Mouse (Mus musculus) cerebellum, postnatal 4 days (tissue): ENCODE measurements around the gene Uqcr11.

ENCODE experiments used
- DNase-seq, 2 experiments: peaks; one replicate each; pipeline ENCODE4 v3.0.0; 2022; ENCODE audit warnings: low spot score in 2 of 2, mixed read lengths in 1 of 2

Uqcr11 gene

DNA sequence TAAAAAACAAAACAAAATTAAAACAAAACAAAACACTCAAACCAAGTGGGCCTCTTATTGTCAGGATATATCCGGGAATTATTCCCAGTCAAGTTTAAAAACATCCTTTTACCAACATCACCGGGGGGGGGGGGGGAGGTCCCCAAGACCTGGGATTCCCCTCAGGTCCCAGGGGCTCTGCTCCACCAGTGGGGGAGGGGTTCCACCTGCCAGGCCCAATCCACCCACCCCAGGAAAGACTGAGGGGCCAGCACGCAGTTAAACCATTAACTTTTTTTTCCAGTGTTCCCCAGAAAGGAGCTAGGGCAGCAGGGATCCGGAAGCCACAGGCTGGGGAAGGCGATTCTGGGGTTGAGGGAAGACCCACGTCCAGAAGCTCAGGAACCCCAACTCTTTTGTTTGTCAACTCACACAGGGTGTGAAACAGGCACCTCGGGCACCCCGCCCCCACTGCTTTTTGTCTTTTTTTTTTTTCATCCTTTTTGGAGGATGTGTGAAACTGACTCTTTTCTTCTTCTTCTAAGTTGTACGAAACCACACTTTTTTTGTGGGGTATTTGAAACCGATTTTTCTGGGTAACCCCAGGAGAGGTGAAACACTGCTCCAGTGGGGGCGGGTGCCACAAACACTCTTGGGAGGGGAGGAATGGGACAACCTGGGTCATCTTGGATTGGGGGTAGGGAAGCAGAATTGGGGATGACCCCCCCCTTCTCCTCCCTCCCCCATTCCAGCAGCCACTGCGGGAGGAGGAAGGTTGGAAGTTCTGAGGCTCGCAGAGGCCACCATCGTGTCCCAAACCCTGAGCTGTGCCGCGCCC lies 25.1 kb upstream of the Uqcr11 start:
- DNase-seq = no peak

DNA sequence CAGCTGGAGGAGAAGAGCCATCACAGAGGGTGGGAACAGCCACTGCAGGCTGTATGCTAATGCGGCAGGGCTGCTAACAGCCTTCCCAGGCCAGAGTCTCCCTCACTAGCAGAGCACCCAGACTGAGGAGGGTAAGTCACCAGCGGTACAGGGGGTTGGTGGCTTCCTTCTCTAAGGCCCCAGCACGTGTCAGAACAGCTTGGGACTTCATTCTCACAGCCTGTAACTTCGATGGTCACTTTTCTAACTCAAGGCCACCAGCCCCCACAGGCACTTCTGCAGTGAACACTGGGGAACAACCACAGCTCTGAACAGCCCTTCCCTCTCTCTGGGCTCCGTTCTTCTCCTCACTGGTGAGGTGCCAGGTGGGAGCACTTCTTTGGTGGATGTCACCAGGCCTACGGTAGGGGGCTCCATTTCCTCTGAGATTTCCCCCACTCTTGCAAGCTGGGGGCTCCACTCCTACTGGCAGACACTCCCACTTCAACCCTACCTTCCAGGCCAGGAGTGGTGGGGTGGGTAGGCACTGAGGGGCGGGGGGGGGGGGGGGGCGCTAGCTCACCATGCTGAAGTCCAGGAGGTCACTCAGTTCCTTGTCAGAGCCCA lies 23.8 kb upstream of the Uqcr11 start:
- DNase-seq = no peak

DNA sequence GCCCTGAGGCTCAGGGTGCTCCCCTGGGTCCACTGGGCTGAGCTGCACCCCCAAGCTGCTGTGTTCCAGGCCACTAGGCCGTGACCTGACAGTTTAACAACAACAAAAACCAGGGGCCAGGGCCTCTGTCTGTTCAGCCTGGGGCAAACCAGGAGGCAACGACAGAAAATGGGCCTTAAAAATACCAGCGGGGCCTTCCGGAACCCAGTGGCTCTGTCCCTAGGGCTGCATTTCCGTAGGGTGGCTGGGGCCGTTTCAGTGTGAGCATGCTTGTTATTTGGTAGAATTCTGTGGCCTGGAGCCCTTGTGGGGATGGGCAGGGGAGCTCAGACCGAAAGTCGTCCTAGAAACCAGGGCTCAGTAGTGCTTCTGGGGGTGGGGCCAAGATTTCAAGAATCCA lies 23.2 kb upstream of the Uqcr11 start:
- no peak for DNase-seq

DNA sequence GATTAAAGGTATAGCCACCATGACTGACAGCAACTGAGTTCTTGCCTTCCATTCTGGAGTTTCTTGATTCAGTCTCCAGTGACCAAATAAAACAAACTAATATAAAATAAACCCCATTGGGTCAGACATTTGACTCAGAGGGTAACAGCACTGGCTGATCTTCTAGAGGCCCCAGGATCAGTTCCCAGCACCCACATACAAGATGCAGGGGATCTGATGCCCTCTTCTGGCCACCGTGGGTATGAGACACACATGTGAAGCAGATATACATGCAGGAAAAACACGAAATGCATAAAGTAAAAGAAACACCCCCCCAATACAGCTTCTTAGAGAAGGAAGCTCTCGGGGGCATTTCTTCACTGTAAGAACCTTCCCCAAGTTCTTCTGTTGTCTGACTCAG lies 18.4 kb upstream of the Uqcr11 start:
- DNase-seq = no peak

DNA sequence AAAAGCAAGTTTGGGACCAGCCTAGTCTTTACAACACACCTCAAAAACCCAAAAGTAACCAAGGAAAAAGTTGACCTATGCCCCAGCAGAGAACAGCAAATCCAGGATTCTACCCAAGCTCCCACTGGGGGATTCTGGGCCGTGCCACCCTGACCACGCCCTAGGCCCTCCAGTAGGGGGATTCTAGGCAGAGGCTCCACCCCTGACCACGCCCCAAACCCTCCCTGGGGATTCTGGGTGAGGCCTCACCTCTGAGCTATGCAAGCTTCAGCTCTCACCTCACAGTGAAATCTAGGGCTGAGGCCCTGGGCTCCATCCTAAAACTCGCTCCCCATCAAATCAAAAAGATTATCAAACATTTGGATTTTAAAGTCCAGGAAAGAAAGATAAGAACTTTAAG lies 16.9 kb upstream of the Uqcr11 start:
- DNase-seq = no peak

DNA sequence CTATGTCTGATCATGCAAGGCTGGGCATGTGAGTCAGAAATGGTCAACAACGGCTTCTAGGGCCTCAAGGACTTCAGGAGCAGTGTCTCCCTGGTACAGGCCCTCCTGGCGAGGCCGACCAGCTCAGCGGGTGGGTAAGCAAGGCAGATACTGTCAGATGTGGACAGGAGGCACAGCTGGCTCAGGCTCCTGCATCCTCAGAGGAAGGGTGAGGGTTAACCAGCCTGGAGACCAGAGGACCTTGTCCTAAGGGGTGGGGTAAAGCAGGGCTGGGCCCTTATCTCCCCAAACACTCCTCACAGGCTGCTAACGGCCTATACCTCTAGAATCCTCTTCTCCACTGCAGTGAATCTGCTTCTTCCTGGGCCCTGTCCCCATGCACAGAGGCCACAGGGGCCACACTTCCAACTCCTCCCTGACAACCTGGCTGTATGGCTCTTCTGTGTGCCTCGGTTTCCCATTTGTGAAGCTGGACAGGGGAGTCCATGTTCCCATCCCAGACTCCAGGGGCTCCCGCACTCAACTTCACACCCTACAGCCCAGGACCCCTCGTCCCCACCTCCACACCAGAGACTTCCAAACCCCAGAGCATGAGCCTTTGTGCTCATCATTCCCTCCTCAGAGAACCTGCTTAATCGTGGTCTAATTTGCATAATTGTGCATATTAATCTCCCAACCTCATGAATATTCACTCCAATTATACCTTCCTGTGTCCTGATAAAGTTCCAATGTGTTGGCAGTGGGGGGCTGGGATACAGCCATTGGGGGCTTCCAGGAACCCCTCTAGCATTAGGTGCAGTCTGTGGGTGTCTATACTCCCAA lies 15.2 kb upstream of the Uqcr11 start:
- DNase-seq = no peak

DNA sequence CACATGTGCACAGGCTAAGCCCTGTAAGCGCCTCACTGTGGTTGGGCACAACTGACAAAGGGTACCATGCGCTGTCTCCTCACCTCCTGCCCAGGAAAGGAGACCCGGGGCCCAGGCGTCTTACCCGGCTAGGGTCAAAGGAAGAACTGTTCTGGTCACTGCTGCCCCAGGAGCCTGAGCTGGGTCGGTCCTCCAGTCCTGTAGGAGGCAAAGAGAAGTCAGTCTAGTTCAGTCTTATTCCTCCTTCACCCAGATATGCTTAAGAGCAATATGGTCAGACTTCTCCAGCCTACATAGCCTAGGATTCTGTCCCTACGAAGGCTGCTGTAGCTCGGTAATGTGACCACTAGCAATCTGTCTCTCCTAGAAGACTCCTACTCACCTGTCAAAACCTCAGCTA lies 14.6 kb upstream of the Uqcr11 start:
- no peak for DNase-seq

DNA sequence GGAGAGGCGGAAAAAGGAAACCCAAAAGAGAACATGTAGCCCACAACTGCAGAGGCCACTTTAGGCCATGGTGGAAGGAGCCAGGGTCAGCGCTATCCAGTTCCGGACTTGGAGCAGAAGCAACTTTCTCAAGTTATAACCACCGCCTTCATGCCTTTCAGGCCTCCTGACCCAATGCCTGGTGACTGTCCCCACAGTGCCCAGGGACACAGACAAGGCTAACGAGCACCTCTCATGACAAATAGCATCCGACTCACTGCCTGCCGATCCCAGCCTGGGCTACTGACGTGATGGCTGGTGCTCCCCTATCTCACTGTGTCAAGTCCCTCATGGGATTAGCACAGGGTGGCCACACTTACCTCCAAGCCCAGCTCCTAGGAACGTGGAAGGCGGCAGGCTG lies 14.1 kb upstream of the Uqcr11 start:
- no peak for DNase-seq

DNA sequence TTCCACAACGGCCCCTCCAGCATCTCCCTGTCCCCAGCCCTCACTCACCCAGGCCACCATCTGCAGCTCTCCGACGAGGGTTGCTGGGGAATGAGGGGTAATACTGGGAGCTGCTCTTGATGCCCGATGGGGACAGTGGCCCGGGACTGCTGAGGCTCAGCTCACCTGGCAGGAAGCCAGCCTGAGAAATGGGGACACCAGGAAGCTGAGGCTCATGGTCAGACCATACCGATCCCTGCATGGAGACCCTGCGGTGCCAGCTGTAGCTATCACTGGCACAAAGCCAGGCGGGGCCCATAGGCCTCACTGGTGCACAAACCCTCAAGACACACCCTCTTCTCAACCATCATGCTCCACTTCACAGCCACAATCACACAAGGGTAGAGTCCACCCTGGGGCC lies 12.8 kb upstream of the Uqcr11 start:
- peak in 1 of 2 experiments; percentile 46 for DNase-seq

DNA sequence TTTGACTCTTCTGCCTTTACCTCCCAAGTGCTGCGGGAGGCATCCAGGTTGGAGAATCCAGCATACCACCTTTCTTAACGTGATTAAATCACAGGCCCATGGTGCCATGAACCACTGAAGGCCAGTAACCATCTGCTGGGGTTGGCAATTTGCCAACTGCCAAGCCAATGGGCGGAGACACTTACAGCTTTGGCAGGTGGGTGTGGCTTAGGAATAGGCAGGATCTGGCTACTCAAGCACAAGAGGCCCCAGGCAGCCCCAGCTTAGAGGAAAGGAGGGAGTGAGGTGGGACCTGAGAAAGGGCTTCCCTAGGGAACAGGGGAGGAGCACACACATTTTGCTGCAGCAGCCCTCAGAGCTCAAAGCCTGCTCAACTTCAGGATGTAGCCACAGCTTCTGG lies 11.7 kb upstream of the Uqcr11 start:
- DNase-seq = peak in 1 of 2 experiments; percentile 81

DNA sequence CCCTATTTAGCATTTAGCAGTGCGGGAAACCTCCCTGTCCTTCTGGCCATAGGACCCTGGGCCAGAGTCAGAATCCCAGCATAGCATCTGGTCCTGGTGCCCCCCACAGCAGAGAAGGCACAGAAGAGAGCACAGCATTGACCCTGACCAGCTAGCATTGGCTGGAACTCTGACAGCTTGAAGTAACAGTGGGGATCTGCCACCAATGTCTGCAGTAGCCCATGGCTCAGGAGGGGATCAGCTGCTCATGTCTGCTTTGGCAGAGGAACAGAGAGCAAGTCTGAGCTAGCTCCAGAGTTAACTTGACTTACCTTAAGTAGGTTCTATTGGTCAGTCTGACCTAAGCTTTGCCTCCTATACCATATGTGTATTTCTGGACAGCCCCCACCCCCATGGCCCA lies 11.2 kb upstream of the Uqcr11 start:
- DNase-seq = no peak

DNA sequence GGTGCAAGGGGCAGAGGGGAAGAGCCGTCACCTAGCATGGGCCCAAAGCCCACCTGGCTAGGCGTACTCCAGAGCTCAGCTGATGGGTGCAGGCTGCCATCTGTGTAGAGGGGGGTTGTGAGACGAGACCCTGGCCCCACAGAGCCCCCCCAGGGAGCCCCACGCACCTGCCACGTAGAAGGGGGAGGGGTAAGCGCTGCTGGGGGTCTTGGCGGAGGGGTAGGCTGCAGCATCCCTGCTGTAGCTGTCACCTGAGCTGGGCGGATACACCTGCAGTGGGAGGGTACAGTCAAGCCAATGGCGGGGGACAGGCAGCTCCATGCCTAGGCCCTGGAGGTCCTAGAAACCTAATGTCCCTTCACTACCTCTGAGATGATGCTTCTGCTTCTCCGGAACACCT lies 10.7 kb upstream of the Uqcr11 start:
- no peak for DNase-seq

DNA sequence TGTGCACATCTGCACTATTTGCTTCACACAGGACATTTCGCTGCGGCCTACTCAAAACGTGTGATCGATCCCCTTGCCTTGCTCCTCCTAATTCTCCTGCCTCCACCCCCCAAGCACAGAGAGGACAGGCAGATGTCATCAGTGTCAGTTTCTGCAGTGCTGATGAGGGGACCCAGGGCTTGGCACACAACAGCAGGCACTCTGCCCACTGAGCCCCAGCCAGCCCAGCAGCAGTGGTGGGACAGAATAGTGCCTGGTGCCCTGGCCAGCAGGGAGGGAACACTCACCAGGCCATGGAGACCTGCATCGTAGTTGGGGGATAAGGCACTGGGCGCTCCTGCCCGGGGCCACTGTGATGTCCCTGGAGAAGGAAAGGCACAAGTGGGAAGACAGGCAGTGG lies 8.9 kb upstream of the Uqcr11 start:
- no peak for DNase-seq

DNA sequence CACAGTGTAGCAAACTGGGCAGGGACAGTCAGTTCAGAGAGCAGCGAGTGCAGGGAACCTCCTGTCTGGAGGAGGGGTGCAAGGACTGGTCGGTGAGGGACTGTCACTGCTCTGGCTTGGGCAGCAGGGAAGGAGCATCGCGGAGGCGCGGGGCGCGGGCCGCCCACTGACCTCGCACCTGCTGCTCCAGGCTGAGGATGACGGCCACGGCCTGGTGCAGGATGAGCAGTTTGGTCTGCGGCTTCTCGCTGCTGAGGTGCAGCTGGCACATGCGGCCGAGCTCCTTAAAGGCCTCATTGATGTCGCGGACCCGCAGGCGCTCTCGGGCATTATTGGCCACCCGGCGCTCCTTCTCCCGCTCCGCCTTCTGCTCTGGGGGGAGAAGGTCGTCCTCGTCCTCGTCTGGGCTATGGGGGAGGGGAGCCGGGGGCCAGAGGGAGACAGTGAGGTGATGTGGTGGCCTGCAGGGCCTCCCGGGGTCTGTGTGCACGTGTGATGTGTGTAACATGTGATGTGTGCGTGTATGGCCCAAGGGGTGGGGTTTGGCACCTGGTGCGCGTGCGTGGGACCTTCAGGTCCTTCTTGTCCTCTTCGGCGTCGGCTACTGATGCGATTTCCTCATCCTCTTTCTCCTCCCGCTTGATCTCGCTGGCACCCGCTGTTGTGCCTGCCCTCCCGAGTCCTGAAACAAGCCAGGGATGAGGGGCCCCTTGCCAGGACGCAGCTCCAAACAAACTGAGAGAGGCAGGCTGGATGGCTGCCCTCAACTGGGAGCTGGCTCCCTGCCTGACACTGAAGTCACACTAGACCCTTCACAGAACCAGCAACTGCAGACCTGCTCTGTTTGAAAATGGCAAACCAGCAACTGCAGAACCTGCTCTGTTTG lies 6.3 kb upstream of the Uqcr11 start:
- peak; percentile 67 to 86 for DNase-seq

DNA sequence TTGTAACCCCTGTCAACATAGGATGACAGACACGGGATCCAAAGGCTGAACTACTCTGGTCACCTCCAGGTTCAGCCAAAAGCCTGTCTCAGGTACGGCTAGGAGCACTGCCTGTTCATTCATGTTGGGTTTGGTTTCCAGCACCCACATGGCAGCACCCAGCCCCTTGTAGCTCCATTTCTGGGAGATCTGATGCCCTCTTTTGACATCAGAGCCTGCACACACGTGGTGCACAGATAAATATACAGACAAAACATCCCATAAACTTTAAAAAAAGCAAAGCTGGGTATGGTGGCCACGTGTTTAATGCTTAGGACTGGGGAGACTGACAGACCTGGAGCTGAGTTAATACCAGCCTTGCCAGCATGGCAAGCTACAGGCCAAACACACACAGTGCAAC lies 1.3 kb upstream of the Uqcr11 start:
- DNase-seq = no peak

DNA sequence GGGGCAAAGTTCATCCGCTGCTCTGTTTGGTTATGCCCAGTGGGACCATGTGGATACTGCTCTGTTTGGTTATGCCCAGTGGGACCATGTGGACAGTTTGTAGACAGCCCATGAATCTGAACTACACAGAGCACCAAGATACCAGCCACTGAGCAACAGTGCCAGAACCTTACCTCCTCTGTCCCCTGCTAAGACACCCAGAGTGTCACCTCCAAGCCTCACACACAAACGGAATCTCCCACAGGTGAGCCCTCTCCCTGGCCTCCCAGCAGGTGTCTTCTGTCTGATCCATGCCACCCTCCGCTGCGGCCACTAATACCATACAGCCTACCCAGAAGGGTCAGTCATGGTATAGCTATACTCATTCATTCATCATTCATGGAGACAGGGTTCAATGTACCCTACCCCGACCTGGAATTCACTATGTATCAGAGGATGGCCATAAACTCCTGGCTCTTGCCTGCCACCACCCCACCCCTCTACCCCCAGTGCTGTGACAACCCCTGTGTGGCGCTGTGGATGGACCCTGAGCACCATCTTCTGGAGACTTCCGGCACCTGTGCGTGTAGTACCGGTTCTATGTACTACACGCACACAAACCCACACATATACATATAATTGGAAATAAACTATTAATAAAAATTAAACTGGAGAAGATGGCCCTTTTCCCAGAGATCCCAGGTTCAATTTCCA lies 1.0 kb downstream of the Uqcr11 start:
- DNase-seq = no peak

DNA sequence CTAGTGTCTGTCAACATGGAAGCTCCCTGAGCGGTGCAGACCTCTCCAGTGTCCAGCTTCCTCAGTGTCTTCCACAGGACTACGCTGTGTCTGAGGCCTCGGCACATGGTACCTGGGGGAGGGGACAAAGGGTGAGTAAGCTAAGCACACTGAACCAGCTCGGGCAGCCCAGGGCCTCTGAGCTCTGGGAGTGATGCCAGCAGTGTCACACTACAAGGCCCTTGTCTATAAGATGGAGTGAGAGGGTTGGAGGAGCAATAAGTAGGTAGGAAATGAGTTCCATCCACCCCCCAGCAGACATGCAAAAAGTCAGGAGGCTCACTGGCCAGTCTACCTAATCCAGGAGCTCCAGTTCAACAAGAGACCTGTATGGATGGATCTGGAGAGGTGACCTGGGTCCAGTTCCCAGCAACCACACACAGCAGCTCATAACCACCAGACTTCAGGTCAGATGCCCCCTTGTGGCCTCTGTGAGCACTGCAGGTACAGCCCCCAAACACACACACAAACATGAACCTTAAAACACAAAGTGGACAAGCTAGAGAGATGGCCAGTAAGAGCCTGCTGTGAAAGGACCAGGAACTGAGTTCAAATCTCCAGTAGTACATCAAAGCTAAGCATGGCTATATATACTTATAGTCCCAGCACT lies 3.5 kb downstream of the Uqcr11 start:
- no peak for DNase-seq

DNA sequence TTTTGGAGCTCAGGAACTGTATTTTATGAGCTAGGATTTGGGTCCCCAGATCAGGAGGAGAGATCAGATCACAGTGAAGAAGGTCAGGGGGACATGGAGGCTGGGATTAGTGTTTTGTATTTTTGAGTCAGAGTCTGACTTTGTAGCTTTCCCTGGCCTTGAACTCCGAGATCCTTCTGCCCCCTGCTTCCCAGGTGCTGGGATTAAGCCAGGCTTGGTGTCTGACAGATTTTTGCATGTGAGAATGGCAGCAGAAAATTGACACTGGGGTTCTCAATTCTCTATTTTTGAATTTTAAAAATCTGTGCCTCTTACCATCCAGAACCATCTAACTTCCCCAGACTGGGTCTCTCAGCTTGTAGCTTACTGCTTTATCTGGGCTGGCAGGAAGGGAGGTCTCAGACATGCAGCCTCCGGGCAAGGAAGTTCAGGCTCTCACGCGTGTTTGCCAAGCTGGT lies 5.9 kb downstream of the Uqcr11 start:
- no peak for DNase-seq

DNA sequence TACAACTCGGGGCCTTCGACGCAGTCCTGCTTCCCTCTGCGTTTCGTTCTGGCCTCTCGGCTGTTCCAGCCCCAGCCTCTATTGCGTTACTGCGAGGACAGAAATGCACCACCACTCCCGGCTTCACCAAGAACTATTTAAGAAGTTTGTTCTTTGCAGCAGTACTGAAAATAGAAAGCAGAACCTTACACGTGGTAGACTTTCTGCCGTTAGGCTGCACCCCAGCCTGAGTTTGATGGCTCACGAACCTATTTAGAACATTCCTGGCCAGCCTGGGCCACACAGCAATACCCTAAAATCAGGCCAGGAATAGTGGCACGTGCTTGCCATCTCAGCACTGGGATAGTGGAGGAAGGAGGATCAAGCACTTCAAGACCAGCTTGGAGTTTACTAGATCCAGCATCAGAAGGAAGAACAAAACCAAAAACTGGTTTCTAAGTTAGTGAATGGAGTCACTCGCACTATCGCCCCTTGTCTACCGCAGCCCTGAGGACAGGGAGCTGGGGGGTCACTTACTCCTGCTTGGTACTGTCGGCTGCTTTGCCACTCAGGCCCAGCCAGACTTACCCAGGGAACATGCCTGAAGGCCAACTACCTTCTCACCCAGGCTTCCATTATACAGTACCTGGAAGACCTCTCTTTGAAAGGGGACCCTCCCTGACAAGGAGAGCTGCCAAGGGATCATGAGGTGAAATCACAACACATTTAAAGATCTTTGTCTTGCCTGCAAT lies 6.5 kb downstream of the Uqcr11 start:
- DNase-seq = no peak
